Mouse (Mus musculus): Measurements from ENCODE around the gene Fmod. TPM values are rescaled to one million over a fixed set of nuclear protein-coding genes. Genes with fewer than 3 reads are reported as not detected.
A peak's percentile ranks its signal among the peaks of the same experiment; 100 is the strongest.

The Fmod gene
- polyA plus RNA-seq, 1 experiment from 2014 or later: 3.3 TPM

DNA sequence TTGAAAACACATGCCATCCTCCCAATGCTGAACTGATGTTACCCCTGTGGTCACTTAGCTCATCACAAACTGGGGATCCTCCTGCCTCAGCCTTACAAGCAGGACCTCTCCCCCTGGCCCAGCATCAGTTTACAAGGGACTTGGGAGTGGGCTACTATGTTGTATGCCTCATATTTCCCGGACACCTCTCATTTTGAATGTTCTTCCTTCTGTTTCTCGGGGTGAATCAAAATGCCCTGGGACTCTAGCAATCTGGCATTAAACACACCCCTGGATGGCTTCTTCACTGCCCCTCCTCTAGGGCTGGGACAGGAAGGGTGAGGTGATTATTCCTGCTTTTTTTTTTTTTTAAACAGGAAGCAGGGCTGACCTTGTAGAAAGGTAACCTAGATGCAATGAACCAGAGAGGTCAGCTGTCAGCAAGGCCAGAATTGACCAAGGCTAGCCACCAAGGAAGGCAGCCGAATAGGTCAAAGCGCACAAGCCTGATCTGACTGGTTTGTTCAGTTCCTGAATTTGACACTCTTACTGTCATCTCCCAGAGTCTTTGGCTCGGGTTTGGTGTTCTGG, 43.9 kb downstream of the Fmod start:
- whole genome bisulfite sequencing: 89% methylated on average over 5 of the region's 5 CpGs
- no peak for ATAC-seq
- peaks cover 21% of the 10 kb centered on the region for H3K4me1 ChIP-seq (ENCODE audit: control insufficient read depth, insufficient read depth, low read length)

GRCm38 (mm10) chr1:134082987-134083516, 46.0 kb downstream of the Fmod start:
- peaks cover 14% of the 10 kb centered on the region for H3K4me1 ChIP-seq (ENCODE audit: control insufficient read depth, insufficient read depth, low read length)
- H3K4me3 ChIP-seq (ENCODE audit: low read depth, low read length): no peak overlapping the region
- H3K36me3 ChIP-seq (ENCODE audit: control insufficient read depth, insufficient read depth, low read length): no peaks in the 10 kb centered on the region
- H3K9ac ChIP-seq (ENCODE audit: low read length): no peak overlapping the region
- H3K9me3 ChIP-seq (replicated peaks; ENCODE audit: control insufficient read depth, low read length): no peaks in the 10 kb centered on the region
- no peak overlapping the region for H3K27ac ChIP-seq (ENCODE audit: low read depth, low read length)
- no peak overlapping the region for H3K4me2 ChIP-seq (ENCODE audit: low read length)
- WGBS: 67% methylated on average over 11 of the region's 11 CpGs
- ATAC-seq (no peak), DNase-seq (ENCODE audit: low spot score) (no peak)
- no peaks in the 10 kb centered on the region for H3K27me3 ChIP-seq (replicated peaks; ENCODE audit: control insufficient read depth, insufficient read depth, low read length)

More for the DNA sequence above, 43.9 kb downstream of the Fmod start:
- Histone ChIP-seq H3K9ac (ENCODE audit: low read length) (no peak overlapping the region), H3K27ac (ENCODE audit: low read depth, low read length) (no peak overlapping the region), H3K36me3 (ENCODE audit: control insufficient read depth, insufficient read depth, low read length) (peaks cover 6% of the 10 kb centered on the region; the same call in 1 of the 2 replicates), H3K9me3 (replicated peaks; ENCODE audit: control insufficient read depth, low read length) (no peaks in the 10 kb centered on the region), H3K4me2 (ENCODE audit: low read length) (no peak overlapping the region), H3K4me3 (ENCODE audit: low read depth, low read length) (no peak overlapping the region), H3K27me3 (replicated peaks; ENCODE audit: control insufficient read depth, insufficient read depth, low read length) (no peaks in the 10 kb centered on the region)
- DNase-seq (ENCODE audit: low spot score): no peak

DNA sequence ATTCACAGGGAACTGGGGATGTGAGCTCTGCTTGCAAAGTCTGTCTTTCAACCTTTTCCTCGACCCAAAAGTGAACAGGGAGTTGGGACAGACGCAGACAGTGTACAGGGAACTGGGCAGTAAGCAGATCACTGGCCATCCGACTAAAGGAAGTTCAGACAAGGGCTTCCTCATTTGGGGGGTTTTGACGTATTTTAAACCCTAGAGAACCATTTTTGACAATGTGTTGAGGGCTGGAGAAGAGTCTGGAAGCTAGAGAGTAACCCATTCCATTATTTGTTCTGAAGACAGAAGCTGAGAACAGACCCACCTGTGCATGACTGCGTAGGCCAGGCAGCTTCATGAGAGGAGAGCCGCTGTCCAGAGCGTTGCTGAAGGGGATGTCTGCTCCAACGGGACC, 46.6 kb downstream of the Fmod start:
- no peak for ATAC-seq
- 83% methylated on average over 8 of the region's 8 CpGs for WGBS
- DNase-seq (ENCODE audit: low spot score): no peak
- Histone ChIP-seq H3K9ac (ENCODE audit: low read length) (no peak overlapping the region), H3K27ac (ENCODE audit: low read depth, low read length) (no peak overlapping the region), H3K9me3 (replicated peaks; ENCODE audit: control insufficient read depth, low read length) (no peaks in the 10 kb centered on the region), H3K4me1 (ENCODE audit: control insufficient read depth, insufficient read depth, low read length) (peaks cover 14% of the 10 kb centered on the region), H3K4me2 (ENCODE audit: low read length) (no peak overlapping the region), H3K4me3 (ENCODE audit: low read depth, low read length) (no peak overlapping the region), H3K27me3 (replicated peaks; ENCODE audit: control insufficient read depth, insufficient read depth, low read length) (no peaks in the 10 kb centered on the region), H3K36me3 (ENCODE audit: control insufficient read depth, insufficient read depth, low read length) (no peaks in the 10 kb centered on the region)

GRCm38 (mm10) chr1:134084128-134084527, 47.1 kb downstream of the Fmod start:
- ATAC-seq (no peak), DNase-seq (ENCODE audit: low spot score) (no peak)
- Histone ChIP-seq H3K9me3 (replicated peaks; ENCODE audit: control insufficient read depth, low read length) (no peaks in the 10 kb centered on the region), H3K4me2 (ENCODE audit: low read length) (no peak overlapping the region), H3K27me3 (replicated peaks; ENCODE audit: control insufficient read depth, insufficient read depth, low read length) (no peaks in the 10 kb centered on the region), H3K4me1 (ENCODE audit: control insufficient read depth, insufficient read depth, low read length) (peaks cover 14% of the 10 kb centered on the region), H3K9ac (ENCODE audit: low read length) (no peak overlapping the region), H3K4me3 (ENCODE audit: low read depth, low read length) (no peak overlapping the region), H3K27ac (ENCODE audit: low read depth, low read length) (no peak overlapping the region), H3K36me3 (ENCODE audit: control insufficient read depth, insufficient read depth, low read length) (no peaks in the 10 kb centered on the region)
- WGBS: 81% methylated on average over 3 of the region's 3 CpGs

GRCm38 (mm10) chr1:134086017-134086416, 49.0 kb downstream of the Fmod start:
- H3K27ac ChIP-seq (ENCODE audit: low read depth, low read length): no peak overlapping the region; the same call in 1 of the 2 replicates
- H3K4me1 ChIP-seq (ENCODE audit: control insufficient read depth, insufficient read depth, low read length): peaks cover 10% of the 10 kb centered on the region; the same call in 1 of the 2 replicates
- WGBS: 9% methylated on average over 3 of the region's 3 CpGs
- no peaks in the 10 kb centered on the region for H3K36me3 ChIP-seq (ENCODE audit: control insufficient read depth, insufficient read depth, low read length)
- H3K27me3 ChIP-seq (replicated peaks; ENCODE audit: control insufficient read depth, insufficient read depth, low read length): no peaks in the 10 kb centered on the region
- no peak overlapping the region for H3K4me2 ChIP-seq (ENCODE audit: low read length)
- H3K9ac ChIP-seq (ENCODE audit: low read length): no peak overlapping the region
- no peaks in the 10 kb centered on the region for H3K9me3 ChIP-seq (replicated peaks; ENCODE audit: control insufficient read depth, low read length)
- no peak overlapping the region for H3K4me3 ChIP-seq (ENCODE audit: low read depth, low read length)
- peak; percentile 47; the same call in 1 of the 2 replicates for ATAC-seq
- no peak for DNase-seq (ENCODE audit: low spot score)

DNA sequence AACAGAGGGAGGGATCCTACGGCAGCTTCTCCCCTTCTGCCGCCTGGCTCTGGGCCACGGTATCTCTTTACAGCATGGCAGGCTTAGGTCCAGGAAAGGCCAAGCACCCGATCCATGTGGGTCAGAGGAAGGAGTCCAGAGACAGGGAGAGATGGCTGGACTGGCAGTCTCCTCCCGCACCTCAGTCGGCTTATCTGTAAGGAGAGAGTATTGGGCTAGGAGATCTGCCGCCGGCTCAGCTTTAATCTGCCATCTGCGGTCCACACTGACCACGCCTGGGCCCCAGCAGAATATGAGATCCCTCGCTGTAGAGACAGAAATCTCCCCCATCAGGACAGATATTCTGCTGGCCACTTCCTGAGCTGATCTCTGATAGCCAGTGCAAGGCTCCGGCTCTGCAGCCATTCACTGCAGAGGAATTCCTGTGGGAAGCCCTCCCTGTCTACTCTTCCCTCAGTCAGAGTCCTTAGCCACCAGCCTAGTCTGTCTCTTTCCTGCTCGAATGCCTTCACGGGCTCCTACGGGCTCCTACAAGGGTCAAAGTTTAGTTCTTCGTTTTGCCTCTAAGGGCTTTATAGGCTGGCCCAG, 49.9 kb downstream of the Fmod start:
- peaks cover 10% of the 10 kb centered on the region; the same call in 1 of the 2 replicates for H3K4me1 ChIP-seq (ENCODE audit: control insufficient read depth, insufficient read depth, low read length)
- ATAC-seq (no peak), DNase-seq (ENCODE audit: low spot score) (no peak)
- WGBS: 57% methylated on average over 16 of the region's 16 CpGs
- no peaks in the 10 kb centered on the region for H3K36me3 ChIP-seq (ENCODE audit: control insufficient read depth, insufficient read depth, low read length)
- peak overlapping the region; percentile 21; the same call in 1 of the 2 replicates for H3K9ac ChIP-seq (ENCODE audit: low read length)
- H3K27ac ChIP-seq (ENCODE audit: low read depth, low read length): 0 out of 2 replicates have a peak overlapping the region, but pooled peaks have one; percentile 30
- H3K4me2 ChIP-seq (ENCODE audit: low read length): no peak overlapping the region
- no peaks in the 10 kb centered on the region for H3K9me3 ChIP-seq (replicated peaks; ENCODE audit: control insufficient read depth, low read length)
- H3K4me3 ChIP-seq (ENCODE audit: low read depth, low read length): no peak overlapping the region
- no peaks in the 10 kb centered on the region for H3K27me3 ChIP-seq (replicated peaks; ENCODE audit: control insufficient read depth, insufficient read depth, low read length)

GRCm38 (mm10) chr1:134089074-134089473, 52.0 kb downstream of the Fmod start:
- Histone ChIP-seq H3K4me3 (ENCODE audit: low read depth, low read length) (no peak overlapping the region), H3K27ac (ENCODE audit: low read depth, low read length) (no peak overlapping the region), H3K27me3 (replicated peaks; ENCODE audit: control insufficient read depth, insufficient read depth, low read length) (no peaks in the 10 kb centered on the region), H3K9ac (ENCODE audit: low read length) (no peak overlapping the region), H3K36me3 (ENCODE audit: control insufficient read depth, insufficient read depth, low read length) (no peaks in the 10 kb centered on the region), H3K4me2 (ENCODE audit: low read length) (no peak overlapping the region), H3K9me3 (replicated peaks; ENCODE audit: control insufficient read depth, low read length) (no peaks in the 10 kb centered on the region), H3K4me1 (ENCODE audit: control insufficient read depth, insufficient read depth, low read length) (peaks cover 28% of the 10 kb centered on the region)
- WGBS: 87% methylated on average over 7 of the region's 7 CpGs
- DNase-seq (ENCODE audit: low spot score): no peak
- no peak for ATAC-seq

- Histone ChIP-seq H3K4me2 (ENCODE audit: low read length) (no peak overlapping the region), H3K9me3 (replicated peaks; ENCODE audit: control insufficient read depth, low read length) (no peaks in the 10 kb centered on the region), H3K4me1 (ENCODE audit: control insufficient read depth, insufficient read depth, low read length) (peaks cover 43% of the 10 kb centered on the region), H3K27me3 (replicated peaks; ENCODE audit: control insufficient read depth, insufficient read depth, low read length) (no peaks in the 10 kb centered on the region), H3K27ac (ENCODE audit: low read depth, low read length) (no peak overlapping the region), H3K9ac (ENCODE audit: low read length) (no peak overlapping the region), H3K4me3 (ENCODE audit: low read depth, low read length) (no peak overlapping the region), H3K36me3 (ENCODE audit: control insufficient read depth, insufficient read depth, low read length) (no peaks in the 10 kb centered on the region)
- DNase-seq (ENCODE audit: low spot score) (no peak), ATAC-seq (no peak)
- WGBS: 89% methylated on average over 3 of the region's 3 CpGs
These were observed 54.8 kb downstream of the Fmod start for GRCm38 (mm10) chr1:134091851-134092250.

DNA sequence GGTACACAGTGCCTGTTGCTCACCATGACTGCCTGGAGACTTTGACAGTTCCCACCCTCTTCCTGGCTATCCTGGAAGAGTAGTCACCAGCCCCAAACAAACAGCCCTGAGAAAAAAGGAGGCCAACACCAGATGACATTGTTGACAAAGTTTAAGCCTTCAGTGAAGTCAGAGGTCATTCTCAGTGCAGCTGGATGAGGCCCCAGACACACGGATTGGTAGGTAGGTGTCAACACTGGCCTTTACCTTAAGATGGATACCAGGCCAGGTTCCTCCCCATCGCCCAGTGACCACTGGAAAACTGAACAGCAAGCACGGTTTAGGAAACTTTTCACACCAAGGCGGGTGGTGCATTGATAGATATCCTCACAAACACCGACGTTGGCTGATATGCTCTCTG, 55.3 kb downstream of the Fmod start:
- Histone ChIP-seq H3K36me3 (ENCODE audit: control insufficient read depth, insufficient read depth, low read length) (no peaks in the 10 kb centered on the region), H3K27me3 (replicated peaks; ENCODE audit: control insufficient read depth, insufficient read depth, low read length) (no peaks in the 10 kb centered on the region), H3K4me2 (ENCODE audit: low read length) (peak overlapping the region; percentile 74), H3K4me1 (ENCODE audit: control insufficient read depth, insufficient read depth, low read length) (peaks cover 48% of the 10 kb centered on the region), H3K9ac (ENCODE audit: low read length) (peak overlapping the region; percentile 65; the same call in 1 of the 2 replicates), H3K4me3 (ENCODE audit: low read depth, low read length) (peak overlapping the region; percentile 34; the same call in 1 of the 2 replicates), H3K27ac (ENCODE audit: low read depth, low read length) (peak overlapping the region; percentile 70), H3K9me3 (replicated peaks; ENCODE audit: control insufficient read depth, low read length) (no peaks in the 10 kb centered on the region)
- no peak for ATAC-seq
- no peak for DNase-seq (ENCODE audit: low spot score)
- 32% methylated on average over 6 of the region's 6 CpGs for WGBS
